Mouse (Mus musculus) adrenal gland, postnatal 14 days (tissue): ENCODE results near the gene Lrrc75b. TPM values are rescaled to one million over a fixed set of nuclear protein-coding genes. Genes with fewer than 3 reads are reported as not detected.

Experiments used
- DNase-seq: peaks from one replicate; pipeline ENCODE4 v3.0.0; 2021; ENCODE audit warnings: mixed read lengths
- long read RNA-seq, 2 experiments: library from polyadenylated mRNA; stranded (forward); transcript quantifications; one replicate each; pipeline ENCODE4 v2.0.0; 2021
- total RNA-seq: library from RNA; stranded (reverse); gene quantifications from 2 replicates; pipeline ENCODE4 v1.2.3, GENCODE M21; 2021

Lrrc75b gene
- total RNA-seq, result 0.70 and 1.1 TPM in 2 replicates
- long read RNA-seq, experiment 1, partial matches to known transcripts, result 0 of 1 reads
- long read RNA-seq, experiment 1, other reads (novel, unspliced or antisense), result 1 of 1 reads
- long read RNA-seq, experiment 2, result 0 reads

- DNase-seq, result peak; percentile 84
Measured at GRCm38 (mm10) chr10:75559676-75560548, at the start of gene Lrrc75b. Lrrc75b (minus strand) TSS chr10:75560330.

GRCm38 (mm10) chr10:75608975-75609374 is 48.8 kb upstream of the Lrrc75b start:
- DNase-seq, result no peak

- DNase-seq, result no peak
Measured at GRCm38 (mm10) chr10:75607253-75607652, 47.1 kb upstream of the Lrrc75b start.

DNA sequence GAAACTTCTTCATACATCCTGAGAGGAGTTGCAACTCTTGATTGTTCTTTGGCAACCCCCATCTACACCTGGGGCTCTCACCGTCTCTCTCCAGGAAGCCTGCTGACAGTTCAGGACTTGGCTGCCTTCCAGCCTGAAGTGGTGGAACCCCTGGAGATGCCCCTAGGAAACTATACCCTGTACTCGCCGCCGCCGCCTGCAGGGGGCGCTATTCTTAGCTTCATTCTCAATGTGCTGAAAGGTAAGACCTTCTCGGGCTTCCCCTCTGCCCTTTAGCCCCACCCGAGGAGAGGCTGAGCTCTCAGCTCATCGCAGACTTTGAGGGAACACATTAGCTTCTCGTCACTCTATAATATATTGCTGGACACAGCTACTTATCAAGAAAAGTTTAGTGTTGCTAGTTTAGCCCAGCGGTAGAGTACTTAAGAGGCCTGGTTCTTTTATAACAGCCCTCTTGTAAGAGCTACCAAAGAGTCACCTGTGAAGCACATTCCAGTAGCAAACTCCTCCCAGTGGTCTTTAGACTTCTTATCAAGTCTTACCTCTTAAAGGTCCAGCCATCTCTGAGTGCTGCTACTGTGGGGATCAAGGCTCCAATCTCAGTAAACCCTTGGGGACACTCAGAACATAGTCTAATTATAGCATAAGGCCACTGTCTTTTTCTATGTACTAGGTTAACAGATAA is 45.2 kb upstream of the Lrrc75b start:
- no peak for DNase-seq

DNA sequence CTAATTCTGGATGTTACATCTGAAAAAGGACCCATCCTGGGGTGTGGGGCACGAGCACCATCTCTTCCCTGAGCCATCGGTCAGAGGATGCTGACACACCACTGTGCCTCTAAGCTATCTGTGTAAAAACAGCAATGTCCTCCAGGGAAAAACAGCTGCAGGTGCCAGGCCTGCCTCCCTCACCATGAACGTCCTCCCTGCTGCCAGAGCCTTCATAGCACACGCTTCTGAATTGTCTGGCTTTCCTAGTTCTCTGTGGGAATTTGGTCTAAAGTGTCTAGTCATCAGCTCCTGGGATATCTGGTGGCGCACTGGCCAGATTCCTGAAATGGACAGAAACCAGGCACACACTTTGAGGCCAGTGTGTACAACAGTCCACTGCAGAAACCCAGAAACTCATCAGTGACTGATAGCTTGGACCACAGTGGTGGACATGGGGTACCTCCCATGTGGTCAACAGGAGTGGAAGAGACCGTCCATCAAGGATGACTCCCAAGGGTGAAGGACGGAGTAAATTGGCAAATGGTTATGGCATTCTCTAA is 40.1 kb upstream of the Lrrc75b start:
- no peak for DNase-seq

GRCm38 (mm10) chr10:75595981-75596380 is 35.9 kb upstream of the Lrrc75b start:
- DNase-seq, result peak; percentile 78

DNA sequence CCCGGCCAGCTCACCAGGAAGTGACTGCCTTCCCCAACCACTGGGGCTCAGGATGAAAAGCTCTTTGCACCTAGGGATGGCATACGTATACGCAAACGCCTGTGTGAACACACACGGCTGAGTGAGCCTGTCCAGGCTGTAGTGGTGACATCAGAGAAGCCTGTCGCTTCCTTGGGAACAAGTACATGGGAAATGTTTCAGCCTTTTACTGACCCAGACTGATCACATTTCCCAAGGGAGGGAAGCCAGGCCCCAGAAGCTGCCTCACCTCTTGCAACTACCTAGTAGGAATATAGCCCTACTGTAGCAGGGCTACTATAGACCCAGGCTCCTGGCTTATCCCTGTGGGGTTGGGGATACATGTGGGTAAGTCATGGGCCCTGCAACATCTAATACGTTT is 32.5 kb upstream of the Lrrc75b start:
- DNase-seq, result no peak

DNA sequence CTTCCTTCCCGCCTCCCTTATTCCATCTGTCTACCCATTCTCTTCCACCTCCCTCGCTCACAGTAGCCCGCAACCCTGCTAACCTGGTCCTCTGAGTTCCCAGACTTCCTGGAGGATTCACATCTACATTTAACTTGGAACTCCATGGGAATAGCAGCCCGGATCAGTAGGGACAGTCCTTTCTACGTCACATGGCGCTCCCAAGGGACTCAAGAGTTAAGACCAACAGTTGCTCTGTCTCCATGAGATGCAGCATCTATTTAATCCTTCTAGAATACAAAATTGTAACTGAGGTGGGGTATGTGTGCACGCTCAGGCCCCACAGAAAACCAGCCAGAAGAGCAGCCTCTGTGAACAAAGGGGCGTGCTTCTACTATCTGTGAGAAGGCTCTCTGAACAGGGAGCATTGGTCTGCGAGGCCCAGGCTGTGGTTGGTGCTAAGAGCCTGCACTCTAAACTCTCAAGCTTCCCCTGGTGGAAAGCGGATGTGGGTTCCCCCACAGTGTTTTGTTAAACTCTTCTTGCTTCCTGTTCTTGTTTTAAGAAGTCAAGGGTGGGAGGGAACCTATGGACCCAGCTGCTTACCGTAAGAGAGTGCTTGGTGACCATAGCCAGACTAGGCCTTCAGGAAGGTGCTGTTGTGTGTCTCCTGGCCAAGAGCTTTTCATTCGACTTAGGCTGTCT is 31.2 kb upstream of the Lrrc75b start:
- peak; percentile 57 for DNase-seq

DNA sequence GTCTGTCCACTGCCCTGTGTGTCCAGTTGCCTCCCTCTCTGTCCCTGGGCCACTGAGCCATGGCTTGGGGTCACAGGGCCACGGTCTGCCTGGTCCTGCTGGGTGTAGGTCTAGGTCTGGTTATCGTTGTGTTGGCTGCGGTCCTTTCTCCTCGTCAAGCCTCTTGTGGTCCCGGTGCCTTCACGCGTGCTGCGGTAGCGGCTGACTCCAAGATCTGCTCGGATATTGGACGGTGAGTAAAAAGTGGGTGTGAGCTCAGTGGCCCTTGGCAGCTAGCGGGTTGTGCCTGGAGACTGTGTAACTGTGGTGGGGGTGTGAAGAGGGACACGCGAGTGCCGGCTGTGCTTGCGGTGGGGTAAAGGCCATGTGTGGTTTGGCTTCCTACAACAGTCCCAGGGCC is 29.5 kb upstream of the Lrrc75b start:
- peak; percentile 52 for DNase-seq

DNA sequence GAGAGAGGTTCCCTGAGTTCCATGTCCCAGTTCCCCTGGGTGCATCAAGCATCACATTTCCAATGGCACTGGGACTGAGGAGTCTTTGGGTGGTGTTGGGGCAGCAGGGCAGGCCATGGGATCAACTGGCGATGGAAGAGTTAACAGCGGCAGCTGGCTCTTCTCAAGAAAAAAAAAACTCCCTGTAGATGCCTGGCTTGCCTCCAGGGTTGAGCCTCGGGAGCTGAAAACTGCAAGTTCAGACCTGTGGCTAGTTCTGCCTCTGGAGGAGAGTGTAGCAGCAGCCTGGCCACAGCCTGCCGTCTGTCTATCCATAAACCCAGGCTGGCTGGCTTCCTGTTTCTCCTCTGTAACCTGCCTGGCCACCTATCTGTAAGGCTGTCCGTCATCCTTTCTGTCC is 29.0 kb upstream of the Lrrc75b start, which contains the start of gene Ggt5:
Gene Ggt5, plus strand, starts transcription at position 212 of the 400 bp plus-strand sequence.
- peak; percentile 57 for DNase-seq

DNA sequence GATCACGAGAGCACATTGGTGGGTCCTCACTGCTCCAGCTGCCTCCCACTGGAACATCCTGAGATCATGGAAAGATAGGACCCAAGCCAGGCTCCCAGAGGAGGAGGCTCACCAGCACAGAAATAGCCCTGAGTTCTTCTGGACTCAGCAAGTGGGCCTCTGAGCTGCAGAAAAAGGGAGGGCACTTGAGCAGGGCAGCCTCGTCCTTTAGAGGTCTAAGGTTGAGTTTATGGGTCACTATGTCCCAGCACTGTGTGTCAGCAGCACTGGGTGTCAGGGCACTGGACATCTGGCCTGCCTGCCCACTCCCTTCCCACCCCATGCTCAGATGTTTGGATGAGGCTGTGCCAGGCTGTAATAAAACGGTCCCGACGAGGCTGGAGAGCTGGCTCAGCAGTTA is 28.2 kb upstream of the Lrrc75b start:
- no peak for DNase-seq

GRCm38 (mm10) chr10:75587781-75588180 is 27.7 kb upstream of the Lrrc75b start:
- no peak for DNase-seq

- DNase-seq, result no peak
Measured at GRCm38 (mm10) chr10:75586553-75586879, 26.4 kb upstream of the Lrrc75b start.

- DNase-seq, result peak; percentile 94
Measured at GRCm38 (mm10) chr10:75585876-75586552, 25.9 kb upstream of the Lrrc75b start.

GRCm38 (mm10) chr10:75579129-75579528 is 19.0 kb upstream of the Lrrc75b start:
- DNase-seq, result peak; percentile 43

- DNase-seq, result no peak
Measured at GRCm38 (mm10) chr10:75573965-75574364, 13.8 kb upstream of the Lrrc75b start.

GRCm38 (mm10) chr10:75573181-75573580 is 13.1 kb upstream of the Lrrc75b start:
- DNase-seq, result no peak

DNA sequence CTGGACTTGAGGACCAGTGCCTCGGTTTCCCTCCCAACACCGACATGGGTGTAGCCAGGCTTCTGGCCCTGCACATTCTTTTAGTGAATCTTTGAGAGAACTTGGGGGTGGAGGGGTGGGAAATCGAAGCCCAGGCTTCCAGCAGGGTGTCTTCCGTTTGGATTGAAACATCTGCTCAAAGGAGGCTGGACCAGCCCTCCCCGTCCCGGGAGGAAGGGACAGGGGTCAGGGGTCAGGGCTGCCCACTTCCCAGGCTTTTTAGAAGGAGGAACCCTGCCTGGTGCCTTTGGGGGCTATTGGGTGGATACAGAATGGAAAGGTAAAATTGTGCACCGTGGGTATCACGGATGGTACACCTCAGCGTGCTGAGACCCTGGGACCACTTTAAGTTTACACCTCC is 11.8 kb upstream of the Lrrc75b start:
- no peak for DNase-seq

- DNase-seq, result no peak
Measured at GRCm38 (mm10) chr10:75570981-75571657, 11.0 kb upstream of the Lrrc75b start.

DNA sequence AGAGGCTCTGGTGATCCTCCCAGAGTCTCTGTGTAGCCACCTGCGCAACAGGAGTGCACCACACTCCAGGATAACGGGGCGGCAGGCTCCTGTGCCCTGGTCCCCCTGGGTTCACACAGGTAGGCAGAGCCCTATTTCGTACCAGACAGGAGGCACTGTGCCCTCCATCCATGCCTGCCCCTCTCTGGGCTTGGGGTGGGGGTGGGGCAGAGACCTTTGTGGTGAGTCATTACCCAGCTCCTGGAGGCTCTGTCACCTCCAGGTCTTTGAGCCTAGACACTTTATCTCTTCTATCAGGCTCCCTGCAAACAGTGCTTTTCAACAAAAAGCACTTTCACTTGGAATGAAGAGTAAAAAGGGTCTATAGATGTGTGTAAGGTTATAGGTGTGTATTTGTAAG is 8.7 kb upstream of the Lrrc75b start:
- no peak for DNase-seq

DNA sequence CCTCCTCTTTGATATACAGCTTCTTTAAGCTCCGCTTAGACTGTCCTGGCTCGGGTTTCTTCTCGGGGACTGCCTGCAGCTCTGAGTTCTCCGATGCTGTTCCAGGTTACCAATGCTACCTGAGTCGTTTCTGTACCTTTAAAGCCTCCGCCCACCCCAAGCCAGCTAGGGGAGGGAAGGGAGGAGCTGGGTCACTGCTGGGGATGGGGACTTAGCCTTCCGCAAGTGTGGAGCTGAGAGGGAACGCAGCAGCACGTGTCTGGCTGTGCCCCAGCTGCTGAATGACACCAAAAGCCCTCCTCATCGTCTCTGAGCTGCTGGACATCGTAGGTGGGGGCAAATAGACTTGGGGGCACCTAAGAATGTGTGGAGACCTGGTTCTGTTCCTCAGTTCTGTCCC is 8.3 kb upstream of the Lrrc75b start:
- DNase-seq, result peak; percentile 2
